Mouse (Mus musculus) MEL (cell line): ENCODE measurements at regions not wholly inside any gene's neighbourhood (a gene's known extent, or its start where the extent isn't known, plus 50 kb on each side); places are given as distances from the start of the nearest gene placed in this dataset.

Source experiments
- DNase-seq: peaks from one replicate; pipeline ENCODE4 v3.0.0; 2011; ENCODE audit warnings: low read depth, low spot score
- H3K27ac ChIP-seq: 2 replicates; pipeline ENCODE4 v1.5.1; 2012; ENCODE audit warnings: low read depth, mild to moderate bottlenecking, control low read depth, low read length, moderate library complexity; ENCODE audit not compliant: control insufficient read depth
- H3K27me3 ChIP-seq, 2 experiments: fragments of 150-350 bp in 1 of 2; sonication (generic) in 1 of 2; 2 replicates each; pipeline ENCODE4 v1.6.1; 2012; ENCODE audit warnings: low read length in 2 of 2, mild to moderate bottlenecking in 2 of 2, improper control_type of control experiment in 1 of 2, moderate library complexity in 1 of 2; ENCODE audit not compliant: insufficient read depth in 2 of 2, control insufficient read depth in 1 of 2
- H3K36me3 ChIP-seq, 2 experiments: 2 replicates each; pipeline ENCODE4 v1.6.1; 2012 to 2014; ENCODE audit warnings: low read length in 2 of 2, improper control_type of control experiment in 1 of 2, inconsistent platforms in 1 of 2, mild to moderate bottlenecking in 1 of 2; ENCODE audit not compliant: insufficient read depth in 2 of 2, control insufficient read depth in 1 of 2
- H3K4me1 ChIP-seq, 2 experiments: fragments of 150-350 bp in 1 of 2; sonication (generic) in 1 of 2; 2 replicates each; pipeline ENCODE4 v1.6.1; 2012; ENCODE audit warnings: low read length in 2 of 2, improper control_type of control experiment in 1 of 2, mild to moderate bottlenecking in 1 of 2; ENCODE audit not compliant: insufficient read depth in 2 of 2, control insufficient read depth in 1 of 2
- H3K4me3 ChIP-seq, 2 experiments: fragments of 150-350 bp in 1 of 2; sonication (generic) in 1 of 2; 2 replicates each; pipeline ENCODE4 v1.5.1; 2012; ENCODE audit warnings: low read depth in 2 of 2, low read length in 2 of 2, mild to moderate bottlenecking in 2 of 2, moderate library complexity in 2 of 2, control low read depth in 1 of 2, improper control_type of control experiment in 1 of 2; ENCODE audit not compliant: control insufficient read depth in 1 of 2, insufficient read depth in 1 of 2
- H3K79me2 ChIP-seq: 2 replicates; pipeline ENCODE4 v1.6.1; 2012; ENCODE audit warnings: mild to moderate bottlenecking, low read length, moderate library complexity; ENCODE audit not compliant: control insufficient read depth, poor library complexity, insufficient read depth
- H3K9ac ChIP-seq: 2 replicates; pipeline ENCODE4 v1.6.1; 2012; ENCODE audit warnings: low read depth, mild to moderate bottlenecking, control low read depth, low read length, moderate library complexity; ENCODE audit not compliant: control insufficient read depth, poor library complexity, severe bottlenecking
- H3K9me3 ChIP-seq: fragments of 150-350 bp; sonication (generic); replicated peaks from 2 replicates; pipeline ENCODE4 v1.6.1; 2012; ENCODE audit warnings: mild to moderate bottlenecking, low read length, improper control_type of control experiment, moderate library complexity; ENCODE audit not compliant: insufficient read depth
- CHD1 ChIP-seq: IDR thresholded peaks from 2 replicates; pipeline ENCODE4 v1.6.1; 2012; ENCODE audit warnings: low read depth, mild to moderate bottlenecking, inconsistent platforms, low read length, improper control_type of control experiment
- CHD2 ChIP-seq: IDR thresholded peaks from 2 replicates; pipeline ENCODE4 v1.6.1; 2011; ENCODE audit warnings: low read length, improper control_type of control experiment
- ELF1 ChIP-seq: IDR thresholded peaks from 2 replicates; pipeline ENCODE4 v1.6.1; 2014; ENCODE audit warnings: low read depth, mild to moderate bottlenecking, inconsistent platforms, low read length, improper control_type of control experiment, moderate library complexity
- EP300 ChIP-seq, 2 experiments: IDR thresholded peaks; 2 replicates each; pipeline ENCODE4 v1.6.1; 2011; ENCODE audit warnings: improper control_type of control experiment in 2 of 2, low read length in 2 of 2, low read depth in 1 of 2, mild to moderate bottlenecking in 1 of 2
- GATA1 ChIP-seq: IDR thresholded peaks from 2 replicates; pipeline ENCODE4 v1.6.1; 2011; ENCODE audit warnings: low read depth, low read length, improper control_type of control experiment
- JUND ChIP-seq: IDR thresholded peaks from 2 replicates; pipeline ENCODE4 v1.6.1; 2011; ENCODE audit warnings: low read depth, mild to moderate bottlenecking, improper control_type of control experiment, low read length
- KAT2A ChIP-seq: conservative IDR thresholded peaks from 2 replicates; pipeline ENCODE4 v1.6.1; 2012; ENCODE audit warnings: low read depth, low read length, improper control_type of control experiment, inconsistent platforms
- MEF2A ChIP-seq: IDR thresholded peaks from 2 replicates; pipeline ENCODE4 v1.6.1; 2014; ENCODE audit warnings: low read depth, mild to moderate bottlenecking, inconsistent platforms, low read length, improper control_type of control experiment; ENCODE audit not compliant: poor library complexity, insufficient replicate concordance, severe bottlenecking; ENCODE audit errors: extremely low read depth
- MXI1 ChIP-seq: IDR thresholded peaks from 2 replicates; pipeline ENCODE4 v1.6.1; 2011; ENCODE audit warnings: mild to moderate bottlenecking, low read depth, low read length, improper control_type of control experiment
- NELFE ChIP-seq: IDR thresholded peaks from 2 replicates; pipeline ENCODE4 v1.6.1; 2011; ENCODE audit warnings: low read depth, low read length, improper control_type of control experiment
- POLR2A ChIP-seq, 2 experiments: IDR thresholded peaks; 2 replicates each; pipeline ENCODE4 v1.6.1; 2011 to 2012; ENCODE audit warnings: low read length in 2 of 2, mild to moderate bottlenecking in 2 of 2, control low read depth in 1 of 2, improper control_type of control experiment in 1 of 2, low read depth in 1 of 2, moderate library complexity in 1 of 2; ENCODE audit not compliant: control insufficient read depth in 1 of 2, insufficient read depth in 1 of 2, poor library complexity in 1 of 2
- POLR2AphosphoS2 ChIP-seq: IDR thresholded peaks from 2 replicates; pipeline ENCODE4 v1.6.1; 2011; ENCODE audit warnings: low read length, improper control_type of control experiment
- POLR2AphosphoS5 ChIP-seq: IDR thresholded peaks from 2 replicates; pipeline ENCODE4 v1.6.1; 2012; ENCODE audit warnings: low read depth, borderline replicate concordance, mild to moderate bottlenecking, inconsistent platforms, low read length, moderate library complexity, mixed read lengths
- RCOR1 ChIP-seq: IDR thresholded peaks from 2 replicates; pipeline ENCODE4 v1.6.1; 2012; ENCODE audit warnings: low read depth, mild to moderate bottlenecking, inconsistent platforms, low read length, improper control_type of control experiment
- TAL1 ChIP-seq: IDR thresholded peaks from 2 replicates; pipeline ENCODE4 v1.6.1; 2012; ENCODE audit warnings: mild to moderate bottlenecking, inconsistent platforms, low read length, moderate library complexity, mixed read lengths
- TBP ChIP-seq: IDR thresholded peaks from 2 replicates; pipeline ENCODE4 v1.8.0; 2011; ENCODE audit warnings: low read depth, low read length, improper control_type of control experiment
- UBTF ChIP-seq: IDR thresholded peaks from 2 replicates; pipeline ENCODE4 v1.6.1; 2012; ENCODE audit warnings: low read depth, mild to moderate bottlenecking, inconsistent platforms, low read length, improper control_type of control experiment, moderate library complexity, borderline replicate concordance; ENCODE audit not compliant: insufficient read depth
- USF1 ChIP-seq: IDR thresholded peaks from 2 replicates; pipeline ENCODE4 v1.6.1; 2014; ENCODE audit warnings: low read depth, mild to moderate bottlenecking, inconsistent platforms, low read length, improper control_type of control experiment, moderate library complexity
- ZMIZ1 ChIP-seq: IDR thresholded peaks from 2 replicates; pipeline ENCODE4 v1.6.1; 2012; ENCODE audit warnings: low read depth, mild to moderate bottlenecking, inconsistent platforms, low read length, improper control_type of control experiment, moderate library complexity

GRCm38 (mm10) chr3:18645927-18646326, 697.7 kb downstream of the Cypt12 start:
- Histone ChIP-seq H3K4me3 (no peak overlapping the region), H3K36me3 (no peaks in the 10 kb centered on the region), H3K79me2 (no peaks in the 10 kb centered on the region), H3K27me3 (no peaks in the 10 kb centered on the region), H3K9ac (no peak overlapping the region), H3K27ac (no peak overlapping the region)
- TF ChIP-seq KAT2A (no peak), TBP (no peak), POLR2A (IDR thresholded peaks at IDR 0.05; ENCODE audit: control insufficient read depth in 1 of 2, insufficient read depth in 1 of 2, low read depth in 1 of 2, low read length in 2 of 2, poor library complexity in 1 of 2) (no peak), JUND (no peak), MXI1 (no peak)
- TF ChIP-seq, all 39 proteins: peak for 0
- no peaks in the 10 kb centered on the region for H3K9me3 ChIP-seq
- no peak for DNase-seq
- no peaks in the 10 kb centered on the region for H3K4me1 ChIP-seq

GRCm38 (mm10) chr3:18653557-18653956, 705.3 kb downstream of the Cypt12 start:
- TF ChIP-seq TAL1 (no peak), POLR2AphosphoS2 (no peak), RCOR1 (no peak), MXI1 (no peak), ELF1 (no peak), POLR2A (IDR thresholded peaks at IDR 0.05; ENCODE audit: control insufficient read depth in 1 of 2, insufficient read depth in 1 of 2, low read depth in 1 of 2, low read length in 2 of 2, poor library complexity in 1 of 2) (no peak), UBTF (no peak), CHD2 (no peak), USF1 (no peak), ZMIZ1 (no peak), TBP (no peak)
- TF ChIP-seq, all 39 proteins: peak for 0
- H3K79me2 ChIP-seq = no peaks in the 10 kb centered on the region
- H3K36me3 ChIP-seq = no peaks in the 10 kb centered on the region
- no peaks in the 10 kb centered on the region for H3K9me3 ChIP-seq
- no peaks in the 10 kb centered on the region for H3K27me3 ChIP-seq
- DNase-seq = no peak
- no peak overlapping the region for H3K27ac ChIP-seq
- H3K9ac ChIP-seq = no peak overlapping the region
- H3K4me3 ChIP-seq = no peak overlapping the region
- no peaks in the 10 kb centered on the region for H3K4me1 ChIP-seq

- Histone ChIP-seq H3K9ac (no peak overlapping the region), H3K79me2 (no peaks in the 10 kb centered on the region), H3K4me3 (no peak overlapping the region), H3K27ac (no peak overlapping the region), H3K4me1 (no peaks in the 10 kb centered on the region)
- no peak for TF ChIP-seq MEF2A
- TF ChIP-seq NELFE = no peak
- no peak for TF ChIP-seq POLR2AphosphoS5
- no peak for TF ChIP-seq CHD1
- no peak for TF ChIP-seq EP300 (IDR thresholded peaks at IDR 0.05; ENCODE audit: low read depth in 1 of 2, low read length in 2 of 2)
- TF ChIP-seq GATA1 = no peak
- no peak for TF ChIP-seq JUND
- TF ChIP-seq, all 39 proteins: peak for 0
- no peak for DNase-seq
- no peaks in the 10 kb centered on the region; the same call in 1 of the 2 replicates for H3K9me3 ChIP-seq
- H3K27me3 ChIP-seq = no peaks in the 10 kb centered on the region
- H3K36me3 ChIP-seq = no peaks in the 10 kb centered on the region
Measured at GRCm38 (mm10) chr3:18665738-18666137, 717.5 kb downstream of the Cypt12 start.
